Mouse (Mus musculus) induced T-regulatory cell, adult 2 months (primary cell): ENCODE data around the gene Sympk.
A peak's percentile ranks its signal among the peaks of the same experiment; 100 is the strongest.

Source experiments
- DNase-seq: peaks from one replicate; pipeline ENCODE4 v3.0.0-alpha.2; 2012; ENCODE audit warnings: low read depth

Gene Sympk

GRCm38 (mm10) chr7:19083701-19084100 lies 59.5 kb downstream of the Sympk start, which contains the start of gene Dmpk:
Gene Dmpk, plus strand, starts transcription at chr7:19083849.
- DNase-seq: no peak

GRCm38 (mm10) chr7:19084277-19084771 lies 60.1 kb downstream of the Sympk start:
- no peak for DNase-seq

GRCm38 (mm10) chr7:19084921-19085473 lies 60.8 kb downstream of the Sympk start:
- DNase-seq: no peak

- DNase-seq: no peak
These were observed 61.3 kb downstream of the Sympk start for GRCm38 (mm10) chr7:19085495-19085894.

- DNase-seq: peak; percentile 80
These were observed 61.9 kb downstream of the Sympk start for GRCm38 (mm10) chr7:19086042-19086441.

DNA sequence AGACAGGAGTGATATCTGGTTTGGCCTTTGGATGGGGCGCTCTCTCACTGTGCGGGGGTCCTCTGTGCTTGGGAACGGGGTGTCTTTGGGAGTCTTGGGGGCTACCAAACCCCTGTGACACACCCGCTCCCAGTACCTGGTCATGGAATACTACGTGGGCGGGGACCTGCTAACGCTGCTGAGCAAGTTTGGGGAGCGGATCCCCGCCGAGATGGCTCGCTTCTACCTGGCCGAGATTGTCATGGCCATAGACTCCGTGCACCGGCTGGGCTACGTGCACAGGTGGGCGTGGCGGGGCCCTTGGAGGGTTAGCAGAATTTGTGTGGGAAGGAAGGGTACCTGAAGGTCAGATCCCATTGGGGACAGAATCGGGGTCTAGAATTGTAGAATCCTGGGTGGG lies 62.6 kb downstream of the Sympk start:
- DNase-seq: no peak

- DNase-seq: peak; percentile 84
These were observed 64.6 kb downstream of the Sympk start for GRCm38 (mm10) chr7:19088813-19089212.

GRCm38 (mm10) chr7:19091913-19092312 lies 67.7 kb downstream of the Sympk start:
- DNase-seq: no peak

DNA sequence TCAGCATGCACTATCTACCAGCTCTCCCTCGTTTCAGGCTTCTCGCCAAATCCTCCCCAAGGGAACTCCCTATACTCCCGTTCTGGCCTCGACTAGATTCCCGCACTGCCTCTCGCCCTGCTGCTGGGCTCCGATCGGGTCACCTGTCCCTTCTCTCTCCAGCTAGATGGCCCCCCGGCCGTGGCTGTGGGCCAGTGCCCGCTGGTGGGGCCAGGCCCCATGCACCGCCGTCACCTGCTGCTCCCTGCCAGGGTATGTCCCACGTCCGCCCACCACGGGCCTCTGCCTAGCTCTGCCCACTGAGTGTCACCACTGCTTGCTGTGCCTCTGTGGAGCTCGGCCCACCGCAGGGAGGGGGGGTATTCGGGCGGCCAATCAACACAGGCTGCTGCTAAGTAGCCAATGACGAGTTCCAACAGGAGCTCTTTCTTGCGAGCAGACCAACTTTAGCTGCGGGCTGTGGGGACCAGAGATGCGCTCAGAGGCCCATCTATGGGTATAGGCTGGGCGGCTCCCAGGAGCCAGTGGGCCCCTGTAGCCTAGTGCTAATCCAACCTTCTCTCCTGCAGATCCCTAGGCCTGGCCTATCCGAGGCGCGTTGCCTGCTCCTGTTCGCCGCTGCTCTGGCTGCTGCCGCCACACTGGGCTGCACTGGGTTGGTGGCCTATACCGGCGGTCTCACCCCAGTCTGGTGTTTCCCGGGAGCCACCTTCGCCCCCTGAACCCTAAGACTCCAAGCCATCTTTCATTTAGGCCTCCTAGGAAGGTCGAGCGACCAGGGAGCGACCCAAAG lies 68.4 kb downstream of the Sympk start:
- peak; percentile 47 for DNase-seq

- peak; percentile 89 for DNase-seq
These were observed 69.0 kb downstream of the Sympk start for GRCm38 (mm10) chr7:19093174-19093521.

- DNase-seq: peak; percentile 93
These were observed 69.6 kb downstream of the Sympk start for GRCm38 (mm10) chr7:19093537-19094385.

DNA sequence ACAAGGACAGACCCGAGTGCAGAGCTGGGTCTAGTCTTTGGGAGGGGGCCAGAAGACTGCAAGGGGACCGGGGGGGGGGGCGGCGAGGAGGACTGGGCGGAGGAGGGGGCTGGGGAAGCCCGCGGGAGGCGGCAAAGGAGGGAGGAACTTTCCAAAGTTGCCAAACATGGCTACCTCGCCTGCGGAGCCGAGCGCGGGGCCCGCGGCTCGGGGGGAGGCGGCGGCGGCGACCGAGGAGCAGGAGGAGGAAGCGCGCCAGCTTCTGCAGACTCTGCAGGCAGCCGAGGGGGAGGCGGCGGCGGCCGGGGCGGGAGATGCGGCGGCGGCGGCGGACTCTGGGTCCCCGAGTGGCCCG lies 70.3 kb downstream of the Sympk start, which contains the start of gene Six5:
Gene Six5 (plus strand): TSS at position 124 of the 355 bp plus-strand sequence.
- DNase-seq: peak; percentile 61

GRCm38 (mm10) chr7:19094826-19095750 lies 70.9 kb downstream of the Sympk start:
- peak; percentile 68 for DNase-seq

- DNase-seq: no peak
These were observed 71.6 kb downstream of the Sympk start for GRCm38 (mm10) chr7:19095751-19096110.

DNA sequence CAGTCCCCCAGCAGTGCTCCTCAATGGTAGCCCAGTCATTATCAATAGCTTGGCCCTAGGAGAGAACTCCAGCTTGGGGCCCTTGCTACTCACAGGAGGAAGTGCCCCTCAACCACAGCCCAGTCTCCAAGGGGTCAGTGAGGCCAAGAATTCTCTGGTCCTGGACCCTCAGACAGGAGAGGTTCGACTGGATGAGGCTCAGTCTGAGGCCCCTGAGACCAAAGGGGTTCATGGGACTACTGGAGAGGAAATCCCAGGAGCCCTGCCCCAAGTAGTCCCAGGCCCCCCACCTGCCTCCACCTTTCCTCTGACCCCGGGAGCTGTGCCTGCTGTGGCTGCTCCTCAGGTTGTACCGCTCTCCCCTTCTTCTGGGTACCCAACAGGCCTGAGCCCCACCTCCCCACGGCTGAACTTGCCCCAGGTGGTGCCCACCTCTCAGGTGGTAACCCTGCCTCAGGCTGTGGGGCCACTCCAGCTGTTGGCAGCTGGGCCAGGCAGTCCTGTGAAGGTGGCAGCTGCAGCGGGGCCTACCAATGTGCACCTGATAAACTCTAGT lies 72.3 kb downstream of the Sympk start:
- no peak for DNase-seq

DNA sequence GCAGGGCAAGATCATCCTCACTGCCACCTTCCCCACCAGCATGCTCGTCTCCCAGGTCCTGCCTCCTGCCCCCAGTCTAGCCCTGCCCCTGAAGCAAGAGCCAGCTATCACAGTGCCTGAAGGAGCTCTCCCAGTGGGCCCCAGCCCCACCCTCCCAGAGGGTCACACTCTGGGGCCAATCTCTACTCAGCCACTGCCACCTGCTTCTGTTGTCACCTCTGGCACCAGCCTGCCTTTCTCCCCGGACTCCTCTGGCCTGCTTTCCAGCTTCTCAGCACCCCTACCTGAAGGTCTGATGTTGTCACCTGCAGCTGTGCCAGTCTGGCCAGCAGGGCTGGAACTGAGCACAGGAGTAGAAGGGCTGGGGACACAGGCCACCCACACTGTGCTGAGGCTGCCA lies 73.0 kb downstream of the Sympk start:
- DNase-seq: no peak

DNA sequence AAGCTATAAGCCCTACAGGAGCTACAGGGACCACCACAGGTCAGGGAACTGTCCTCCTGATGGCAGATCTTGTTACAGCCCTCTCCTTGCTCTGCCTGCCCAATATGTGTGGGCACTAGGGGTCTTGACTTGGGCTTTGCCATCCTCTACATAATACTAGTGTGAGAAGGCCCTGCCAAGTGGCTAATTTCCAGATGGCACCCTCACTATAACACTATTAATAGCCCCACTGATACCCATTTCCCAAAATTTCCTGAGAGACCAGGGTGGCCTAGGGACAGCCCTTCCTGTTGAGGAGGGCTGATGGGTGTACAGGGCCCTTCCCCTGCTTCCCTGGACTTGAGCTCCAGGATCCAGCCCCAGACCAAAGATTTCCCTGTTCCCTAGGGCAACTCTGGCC lies 73.7 kb downstream of the Sympk start:
- DNase-seq: no peak

DNA sequence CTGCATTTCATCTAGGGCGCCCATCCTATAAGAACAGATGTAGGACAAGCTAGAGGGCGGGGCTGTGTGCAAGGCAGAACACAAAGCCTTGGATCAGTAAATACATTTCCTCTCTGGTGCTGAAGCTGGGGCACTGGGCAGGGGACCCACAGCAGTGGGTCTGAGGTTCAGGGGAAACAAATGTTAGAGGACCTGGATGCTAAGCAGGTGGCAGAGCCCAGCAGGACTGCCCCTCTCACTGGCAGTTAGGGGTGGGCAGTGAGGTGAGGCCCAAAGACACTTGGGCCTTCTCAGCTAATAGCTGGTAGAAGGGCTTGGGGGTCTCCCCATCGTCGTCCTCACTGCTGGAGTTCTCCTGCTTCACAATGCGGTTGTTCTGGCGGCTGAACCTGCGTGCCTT lies 74.6 kb downstream of the Sympk start:
- no peak for DNase-seq

GRCm38 (mm10) chr7:19100290-19100689 lies 76.1 kb downstream of the Sympk start:
- DNase-seq: no peak

DNA sequence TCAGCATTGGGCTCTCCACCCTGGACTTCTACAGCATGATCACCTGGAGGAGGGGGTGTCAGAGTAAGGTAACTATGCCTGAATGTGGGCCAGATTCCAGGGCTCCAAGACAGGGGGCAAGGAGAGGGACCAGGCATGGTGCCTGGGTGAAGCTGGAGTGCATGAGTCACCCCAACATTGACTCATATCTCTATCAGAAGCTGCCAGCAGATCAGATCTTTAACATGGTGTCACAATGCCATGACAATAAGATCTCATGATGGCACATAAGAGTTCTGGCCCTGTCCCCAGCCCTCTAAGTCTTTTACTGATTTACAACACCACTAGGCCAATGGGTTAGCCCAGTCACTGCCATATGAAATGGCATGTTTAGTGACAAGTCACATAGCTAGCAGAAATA lies 79.6 kb downstream of the Sympk start:
- DNase-seq: no peak
